Mouse (Mus musculus) midbrain, embryonic 11.5 days (tissue): ENCODE data around the gene Opn5. TPM values are rescaled to one million over a fixed set of nuclear protein-coding genes. Genes with fewer than 3 reads are reported as not detected.
A peak's percentile ranks its signal among the peaks of the same experiment; 100 is the strongest.

Experiments used
- ATAC-seq: fragments of 200-750 bp; cut with Nextera tagmentation; 2 replicates; pipeline ENCODE4 v1.8.0; 2017; ENCODE audit warnings: moderate TSS enrichment, moderate library complexity; ENCODE audit not compliant: low FRiP score
- DNase-seq: peaks from one replicate; pipeline ENCODE4 v3.0.0; 2015; ENCODE audit warnings: low spot score; ENCODE audit errors: missing footprints
- H3K27ac ChIP-seq: fragments of 300-500 bp; sonication (generic); 2 replicates; pipeline ENCODE4 v1.5.1; 2014; ENCODE audit warnings: low read depth, low read length
- H3K27me3 ChIP-seq: fragments of 300-500 bp; sonication (generic); 2 replicates; pipeline ENCODE4 v1.6.1; 2014; ENCODE audit warnings: mild to moderate bottlenecking, low read length, moderate library complexity, mixed read lengths; ENCODE audit not compliant: control insufficient read depth, insufficient read depth
- H3K36me3 ChIP-seq: fragments of 300-500 bp; sonication (generic); 2 replicates; pipeline ENCODE4 v1.6.1; 2014; ENCODE audit warnings: mild to moderate bottlenecking, low read length, moderate library complexity, mixed read lengths; ENCODE audit not compliant: control insufficient read depth, insufficient read depth
- H3K4me1 ChIP-seq: fragments of 300-500 bp; sonication (generic); 2 replicates; pipeline ENCODE4 v1.6.1; 2014; ENCODE audit warnings: low read length; ENCODE audit not compliant: control insufficient read depth, insufficient read depth
- H3K4me2 ChIP-seq: fragments of 300-500 bp; sonication (generic); 2 replicates; pipeline ENCODE4 v1.6.1; 2014; ENCODE audit warnings: mild to moderate bottlenecking, moderate library complexity
- H3K4me3 ChIP-seq: fragments of 300-500 bp; sonication (generic); 2 replicates; pipeline ENCODE4 v1.5.1; 2014; ENCODE audit warnings: low read depth, low read length
- H3K9ac ChIP-seq: fragments of 300-500 bp; sonication (generic); 2 replicates; pipeline ENCODE4 v1.6.1; 2014; ENCODE audit warnings: low read length
- H3K9me3 ChIP-seq: fragments of 300-500 bp; sonication (generic); 2 replicates; pipeline ENCODE4 v1.6.1; 2016; ENCODE audit warnings: low read length; ENCODE audit not compliant: control insufficient read depth
- WGBS: fragments of 180-500 bp; shearing (Covaris S2); extraction: QIAGEN DNeasy Blood & Tissue Kit; methylation state at CpG from one replicate; pipeline ENCODE4 v1.1.7; 2014; 5-methylcytosine and 5-hydroxymethylcytosine counted together
- polyA plus RNA-seq: library from polyadenylated mRNA; unstranded; fragments of >200 nt; fragmentation: Nextera tagmentation; extraction: Ambion mirVana; gene quantifications from 2 replicates; pipeline ENCODE4 v1.2.1, GENCODE M21; 2014

Opn5 gene
- polyA plus RNA-seq, 1 experiment from 2014 or later, result 0.14 TPM

DNA sequence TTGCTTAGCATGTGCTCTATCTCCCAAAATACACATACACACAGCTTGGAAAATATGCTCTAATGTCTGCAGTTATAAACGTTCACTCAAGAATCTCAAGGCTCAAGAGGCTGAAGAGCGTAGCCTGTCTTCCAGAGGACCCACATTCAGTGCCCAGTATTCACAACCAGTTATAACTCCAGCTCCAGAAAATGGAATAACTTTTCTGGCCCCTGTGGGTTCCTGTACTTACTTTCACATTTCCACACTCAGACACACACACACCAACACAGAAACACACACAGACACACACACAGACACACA lies 28.2 kb downstream of the Opn5 start:
- WGBS, result 87% methylated on average over 2 of the region's 2 CpGs
- Histone ChIP-seq H3K4me3 (no peak overlapping the region), H3K4me2 (no peak overlapping the region), H3K9me3 (no peaks in the 10 kb centered on the region), H3K27me3 (no peaks in the 10 kb centered on the region), H3K36me3 (no peaks in the 10 kb centered on the region), H3K27ac (no peak overlapping the region), H3K4me1 (no peaks in the 10 kb centered on the region; the same call in 1 of the 2 replicates), H3K9ac (no peak overlapping the region)
- no peak for DNase-seq
- ATAC-seq, result no peak

DNA sequence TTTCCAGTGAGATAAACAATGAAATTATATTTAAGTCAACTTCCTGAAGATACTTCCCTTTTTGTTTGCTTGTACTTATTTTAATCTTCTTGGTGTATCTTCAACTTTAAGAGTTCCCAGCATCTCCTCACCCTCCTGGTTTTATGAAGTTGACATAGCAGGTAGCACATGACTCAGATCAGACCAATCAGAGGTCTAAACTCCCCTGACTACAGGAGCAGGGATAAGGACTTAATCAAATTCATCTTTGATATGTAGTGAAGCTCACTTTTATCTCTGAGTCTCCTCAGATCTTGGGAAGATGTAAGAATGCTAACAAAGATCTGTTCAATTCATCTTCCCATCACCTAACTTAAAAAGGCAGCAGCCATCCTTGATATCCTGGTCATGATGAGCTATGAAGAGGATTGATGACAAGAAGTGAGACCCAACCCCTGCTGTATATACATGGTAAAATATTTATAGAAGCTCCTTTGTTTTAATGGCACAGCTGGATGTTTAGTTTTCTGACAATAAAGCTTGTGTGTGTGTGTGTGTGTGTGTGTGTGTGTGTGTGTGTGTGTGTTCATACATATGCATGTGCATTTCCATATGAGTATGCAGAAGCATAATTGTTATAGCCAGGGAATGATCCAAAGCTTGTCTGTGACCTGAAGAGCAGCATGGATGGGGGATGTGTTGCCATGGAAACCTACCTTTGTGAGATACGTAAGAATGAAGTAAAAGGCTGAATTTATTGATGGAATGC lies 28.7 kb downstream of the Opn5 start:
- 17% methylated on average over 1 of the region's 1 CpGs for WGBS
- no peaks in the 10 kb centered on the region; the same call in 1 of the 2 replicates for H3K4me1 ChIP-seq
- no peak overlapping the region for H3K4me2 ChIP-seq
- ATAC-seq, result peak; percentile 35; the same call in 1 of the 2 replicates
- no peak for DNase-seq
- no peak overlapping the region for H3K27ac ChIP-seq
- H3K36me3 ChIP-seq, result no peaks in the 10 kb centered on the region
- no peak overlapping the region for H3K9ac ChIP-seq
- no peaks in the 10 kb centered on the region for H3K9me3 ChIP-seq
- no peaks in the 10 kb centered on the region for H3K27me3 ChIP-seq
- no peak overlapping the region for H3K4me3 ChIP-seq

DNA sequence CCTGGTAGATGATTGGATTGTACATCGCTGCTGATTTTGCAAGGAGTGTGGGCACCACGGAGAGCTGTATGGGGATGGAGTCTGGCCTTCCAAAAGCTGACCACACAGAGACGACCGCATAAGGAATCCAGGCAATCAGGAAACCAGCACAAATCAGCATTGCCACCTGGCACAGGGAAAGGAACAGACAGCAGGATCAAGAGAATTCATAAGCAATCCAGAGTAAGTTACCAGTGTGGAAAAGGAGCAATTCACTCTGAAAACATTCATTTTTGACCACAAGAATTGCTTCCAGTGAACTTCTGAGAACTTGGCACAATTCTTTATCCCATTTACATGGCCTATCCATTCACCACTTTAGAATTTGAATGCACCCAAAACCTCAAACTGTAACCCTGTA lies 30.6 kb downstream of the Opn5 start:
- no peak overlapping the region for H3K4me2 ChIP-seq
- DNase-seq (no peak), ATAC-seq (no peak)
- no peak overlapping the region for H3K4me3 ChIP-seq
- no peaks in the 10 kb centered on the region for H3K27me3 ChIP-seq
- no peak overlapping the region for H3K27ac ChIP-seq
- 78% methylated on average over 4 of the region's 4 CpGs for WGBS
- H3K36me3 ChIP-seq, result no peaks in the 10 kb centered on the region
- no peak overlapping the region for H3K9ac ChIP-seq
- no peaks in the 10 kb centered on the region; the same call in 1 of the 2 replicates for H3K4me1 ChIP-seq
- H3K9me3 ChIP-seq, result no peaks in the 10 kb centered on the region

DNA sequence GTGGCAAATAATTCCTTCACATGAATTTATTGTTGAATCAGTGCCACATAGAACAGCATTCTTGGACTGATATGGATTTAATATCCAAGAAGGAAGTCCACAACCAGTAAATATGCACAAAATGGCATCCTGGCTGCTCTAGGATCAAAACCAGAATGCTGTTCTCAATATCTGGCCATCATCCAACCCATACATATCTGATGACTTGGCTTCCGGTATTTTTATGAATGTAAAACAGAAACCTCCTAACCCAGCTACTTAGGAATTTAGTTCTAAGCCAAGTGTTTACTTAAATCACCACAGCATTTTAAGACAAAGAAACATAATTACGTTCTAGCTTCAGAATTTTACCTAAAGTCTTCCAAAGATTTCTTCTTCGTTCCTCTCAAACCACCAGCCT lies 31.0 kb downstream of the Opn5 start:
- Histone ChIP-seq H3K4me1 (no peaks in the 10 kb centered on the region; the same call in 1 of the 2 replicates), H3K4me2 (no peak overlapping the region), H3K27me3 (no peaks in the 10 kb centered on the region), H3K36me3 (no peaks in the 10 kb centered on the region), H3K9me3 (no peaks in the 10 kb centered on the region), H3K9ac (no peak overlapping the region), H3K4me3 (no peak overlapping the region), H3K27ac (no peak overlapping the region)
- DNase-seq, result no peak
- no peak for ATAC-seq
- 91% methylated on average over 3 of the region's 3 CpGs for WGBS

DNA sequence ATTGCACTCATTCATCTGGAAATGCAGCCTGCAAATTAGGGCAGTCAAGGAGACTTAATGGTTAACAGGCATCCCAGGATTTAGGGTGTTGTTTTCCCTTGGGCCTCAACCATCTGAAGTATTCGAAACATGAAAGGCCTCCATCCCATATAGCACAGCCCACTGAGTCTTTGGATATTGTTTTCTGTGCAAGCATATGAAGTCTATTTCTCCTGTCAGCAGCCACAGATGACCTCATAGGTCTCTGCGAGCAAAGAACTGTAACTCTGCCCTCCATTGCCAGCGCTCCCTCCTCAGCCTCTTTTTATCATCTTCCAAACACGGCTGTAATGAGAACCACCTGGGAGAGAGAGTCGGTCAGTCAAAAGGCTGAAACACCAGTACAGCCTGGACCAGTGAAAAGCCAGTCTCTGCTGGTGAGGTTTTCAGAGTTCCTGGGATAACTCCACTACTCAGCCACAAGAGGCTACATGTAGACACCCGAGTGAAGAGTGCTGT lies 34.5 kb downstream of the Opn5 start:
- H3K4me2 ChIP-seq, result no peak overlapping the region
- ATAC-seq, result 0 out of 2 replicates have a peak, but pooled peaks have one; percentile 54
- WGBS, result 62% methylated on average over 6 of the region's 6 CpGs
- H3K4me3 ChIP-seq, result no peak overlapping the region
- H3K4me1 ChIP-seq, result no peaks in the 10 kb centered on the region
- H3K36me3 ChIP-seq, result no peaks in the 10 kb centered on the region
- no peaks in the 10 kb centered on the region for H3K27me3 ChIP-seq
- no peak overlapping the region for H3K27ac ChIP-seq
- H3K9ac ChIP-seq, result no peak overlapping the region
- DNase-seq, result no peak
- no peaks in the 10 kb centered on the region for H3K9me3 ChIP-seq

DNA sequence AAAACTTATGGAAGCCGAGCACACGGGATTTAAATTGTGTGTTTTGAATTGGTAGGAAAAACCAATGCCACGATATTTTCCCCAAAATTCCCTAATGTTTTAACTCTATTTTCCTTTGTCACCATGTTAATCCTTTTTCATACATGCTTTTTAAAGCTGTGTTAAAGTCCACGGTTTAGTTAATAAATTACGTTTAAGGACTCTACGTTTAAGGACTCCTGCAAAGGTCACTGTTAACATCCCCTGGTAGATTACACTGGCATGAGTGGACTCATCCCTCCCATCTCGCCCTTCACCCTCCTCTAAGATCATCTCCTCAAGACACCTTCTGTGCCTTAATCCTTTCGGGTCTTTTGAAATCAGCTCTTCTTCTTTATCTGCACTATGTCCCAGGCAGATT lies 37.4 kb downstream of the Opn5 start:
- Histone ChIP-seq H3K36me3 (no peaks in the 10 kb centered on the region), H3K9ac (no peak overlapping the region), H3K4me3 (no peak overlapping the region), H3K4me2 (no peak overlapping the region), H3K27me3 (no peaks in the 10 kb centered on the region), H3K9me3 (no peaks in the 10 kb centered on the region), H3K27ac (no peak overlapping the region), H3K4me1 (no peaks in the 10 kb centered on the region)
- no peak for ATAC-seq
- no peak for DNase-seq
- WGBS, result 77% methylated on average over 8 of the region's 8 CpGs

DNA sequence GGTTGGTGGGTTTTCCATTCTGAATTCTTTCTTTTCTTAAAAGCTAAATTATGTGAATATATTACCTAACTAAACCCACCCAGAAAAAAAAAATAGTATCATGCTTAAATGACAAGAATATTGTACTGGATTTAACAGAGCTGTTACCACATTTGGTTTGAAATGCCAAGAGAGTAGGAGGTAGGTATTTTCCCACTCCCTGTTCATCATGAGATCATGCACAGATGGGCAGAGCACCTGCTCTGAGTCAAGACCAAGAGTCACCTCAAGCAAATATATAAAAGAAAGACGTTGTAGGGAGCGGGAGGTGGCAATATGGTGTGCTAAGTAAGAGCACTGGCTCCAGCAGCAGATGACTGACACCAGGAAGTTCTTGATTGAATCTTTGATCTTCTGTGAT lies 61.6 kb downstream of the Opn5 start:
- Histone ChIP-seq H3K36me3 (no peaks in the 10 kb centered on the region), H3K4me2 (no peak overlapping the region), H3K9ac (no peak overlapping the region), H3K4me3 (no peak overlapping the region), H3K4me1 (no peaks in the 10 kb centered on the region), H3K27ac (no peak overlapping the region), H3K27me3 (no peaks in the 10 kb centered on the region), H3K9me3 (no peaks in the 10 kb centered on the region)
- WGBS, result 89% methylated on average over 2 of the region's 2 CpGs
- no peak for ATAC-seq
- DNase-seq, result no peak

DNA sequence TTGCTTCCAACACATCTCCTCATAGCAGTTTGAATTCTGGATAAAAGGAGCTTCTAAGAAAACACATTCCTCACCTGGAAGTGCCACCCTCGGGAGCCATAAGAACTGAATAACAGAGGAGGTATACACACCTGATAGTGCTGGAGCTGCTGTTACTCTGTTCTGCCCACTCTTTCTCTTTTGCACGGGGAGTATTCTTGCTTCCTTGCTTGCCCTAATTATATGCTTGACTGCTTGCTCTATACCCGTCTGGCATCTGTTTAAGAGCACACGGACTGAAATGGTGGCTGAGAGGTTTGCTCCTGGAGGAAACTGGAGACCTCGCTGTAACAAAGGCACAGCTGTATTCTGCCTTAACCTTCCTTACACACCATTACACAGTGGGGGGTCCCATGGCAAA lies 81.0 kb downstream of the Opn5 start:
- Histone ChIP-seq H3K27ac (no peak overlapping the region), H3K4me1 (no peaks in the 10 kb centered on the region), H3K27me3 (no peaks in the 10 kb centered on the region), H3K9me3 (no peaks in the 10 kb centered on the region), H3K4me3 (no peak overlapping the region), H3K4me2 (no peak overlapping the region), H3K9ac (no peak overlapping the region), H3K36me3 (no peaks in the 10 kb centered on the region)
- ATAC-seq (no peak), DNase-seq (no peak)
- WGBS, result 31% methylated on average over 5 of the region's 5 CpGs

DNA sequence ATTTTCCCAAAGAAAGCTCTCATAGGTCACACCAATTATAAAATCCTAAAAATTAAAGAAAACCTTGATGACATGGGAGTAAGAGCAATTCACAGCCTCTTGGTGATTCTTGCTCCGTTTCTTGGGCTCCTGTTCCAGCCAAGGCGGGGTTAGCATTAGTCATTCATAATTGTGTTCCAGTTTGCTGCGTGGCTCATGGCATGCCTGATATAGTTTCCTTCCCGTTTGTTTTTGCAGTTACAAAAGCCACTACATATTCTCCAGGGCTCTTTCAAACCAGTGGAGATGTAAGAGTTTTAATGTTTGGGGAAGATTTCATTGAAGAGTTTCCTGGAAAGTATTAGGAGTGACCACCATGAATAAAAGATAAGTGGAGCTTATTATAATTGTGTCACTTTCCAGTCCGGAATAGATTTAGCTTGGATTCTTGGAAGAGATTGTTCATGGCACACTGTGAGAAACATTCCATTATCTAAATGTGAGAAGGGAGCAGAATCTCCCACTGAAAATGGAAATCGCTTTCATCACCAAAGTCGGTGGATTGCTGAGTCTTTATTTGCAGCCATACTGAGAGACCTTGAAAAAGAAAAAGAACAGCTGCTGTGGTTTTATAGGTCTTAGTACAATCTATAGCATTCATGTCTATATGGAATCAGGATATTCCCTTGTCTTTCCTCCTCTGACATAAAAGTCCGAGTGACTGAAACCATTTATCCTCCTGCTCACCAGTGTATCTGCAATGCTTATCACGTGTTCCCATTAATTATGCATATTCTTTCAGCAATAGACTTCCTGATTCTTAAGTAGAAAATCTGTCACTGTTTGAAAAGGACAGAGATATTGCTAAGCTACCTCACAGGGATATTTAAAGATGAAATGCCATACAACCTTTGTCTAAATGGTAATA lies 101.6 kb downstream of the Opn5 start:
- H3K36me3 ChIP-seq, result no peaks in the 10 kb centered on the region
- ATAC-seq (no peak), DNase-seq (no peak)
- 75% methylated on average over 9 of the region's 9 CpGs for WGBS
- no peaks in the 10 kb centered on the region for H3K27me3 ChIP-seq
- no peaks in the 10 kb centered on the region; the same call in 1 of the 2 replicates for H3K4me1 ChIP-seq
- H3K4me3 ChIP-seq, result no peak overlapping the region
- no peak overlapping the region for H3K27ac ChIP-seq
- no peaks in the 10 kb centered on the region for H3K9me3 ChIP-seq
- no peak overlapping the region for H3K4me2 ChIP-seq
- H3K9ac ChIP-seq, result no peak overlapping the region
